Mouse (Mus musculus) testis, adult 2 months (tissue): Measurements from ENCODE around the gene Map3k11.

ENCODE experiments used
- CTCF ChIP-seq: fragments of 200-500 bp; IDR thresholded peaks from 2 replicates; pipeline ENCODE4 v1.5.1; 2012; ENCODE audit warnings: low read depth, mild to moderate bottlenecking, inconsistent platforms, low read length, moderate library complexity; ENCODE audit not compliant: control insufficient read depth, insufficient read depth, insufficient replicate concordance
- POLR2A ChIP-seq: fragments of 200-500 bp; IDR thresholded peaks from 2 replicates; pipeline ENCODE4 v1.6.1; 2012; ENCODE audit warnings: low read depth, mild to moderate bottlenecking, inconsistent platforms, low read length, moderate library complexity; ENCODE audit not compliant: control insufficient read depth

DNA sequence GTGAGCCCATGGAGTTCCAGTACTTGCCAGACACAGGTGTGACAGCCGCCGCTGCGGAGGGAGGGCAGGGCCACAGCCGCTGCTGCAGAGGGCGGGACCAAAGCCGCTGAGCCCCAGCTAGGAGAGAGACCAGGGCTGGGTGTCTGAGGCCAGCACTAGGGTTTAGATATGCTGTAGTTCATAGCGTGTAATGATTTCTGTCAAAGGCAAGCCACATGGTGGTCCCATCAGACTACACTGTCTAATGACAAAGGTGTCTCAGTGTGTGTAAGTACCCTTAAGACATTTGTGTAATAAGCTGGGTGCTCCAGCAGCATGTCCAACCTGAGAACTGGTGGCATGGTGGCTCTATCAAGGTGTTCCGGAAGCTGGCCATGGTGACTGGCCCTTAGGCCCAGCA, 46.9 kb upstream of the Map3k11 start:
- TF ChIP-seq POLR2A (no peak), CTCF (no peak)
